Comparison of ENCODE assay signal across 9 mouse cellular contexts in genomic region chr14:122405897-122406540, GRCm38 (mm10). TPM values are rescaled to one million over a fixed set of nuclear protein-coding genes. Genes with fewer than 3 reads are reported as not detected.
DNase-seq lines count a peak whose midpoint lies in the region; TF ChIP-seq lines count a peak whose summit lies in the region.
"Had no signal": no experiment of that assay in that cellular context is flagged by ENCODE, and none has a peak within 500 bp of the region (broad histone marks: within the 10 kb centered on the region; RNA-seq: fewer than 3 reads in every experiment).

No protein-coding gene starts in this region.

- H3K4me3 ChIP-seq in layer of hippocampus, adult 2 months: peak overlapping the region; percentile 52
- peak overlapping the region; percentile 60 for H3K4me3 ChIP-seq in forebrain, embryonic 10.5 days
- H3K4me3 ChIP-seq in limb, embryonic 10.5 days: peak overlapping the region; percentile 60

- DNase-seq in layer of hippocampus, adult 2 months (ENCODE audit: low spot score in 2 of 2): no peak
- no peak for DNase-seq in layer of hippocampus, postnatal 14 days (ENCODE audit: low spot score in 2 of 2)
- peak; percentile 46 for DNase-seq in forebrain, embryonic 10.5 days (ENCODE audit: extremely low spot score, low spot score)
- peak; percentile 51 for DNase-seq in limb, embryonic 10.5 days (ENCODE audit: low spot score)
- peak; percentile 57 for DNase-seq in retina, embryonic 14.5 days (ENCODE audit: low spot score)
- no peak for DNase-seq in adipocyte (ENCODE audit: low spot score)
- DNase-seq in right cerebral cortex, postnatal 25 days: no peak
- no peak for DNase-seq in thymus, adult 18-20 months

- H3K9me3 ChIP-seq in forebrain, embryonic 10.5 days: no peaks in the 10 kb centered on the region
- H3K9me3 ChIP-seq in limb, embryonic 10.5 days (replicated peaks): no peaks in the 10 kb centered on the region

- peak; percentile 36; the same call in 1 of the 2 replicates for TF ChIP-seq CTCF in layer of hippocampus, adult 2 months (conservative IDR thresholded peaks at IDR 0.05)

- H3K36me3 ChIP-seq in forebrain, embryonic 10.5 days (replicated peaks): no peaks in the 10 kb centered on the region
- H3K36me3 ChIP-seq in limb, embryonic 10.5 days: no peaks in the 10 kb centered on the region

- peaks cover 67% of the 10 kb centered on the region for H3K4me1 ChIP-seq in forebrain, embryonic 10.5 days
- peaks cover 56% of the 10 kb centered on the region for H3K4me1 ChIP-seq in limb, embryonic 10.5 days

- H3K27me3 ChIP-seq in forebrain, embryonic 10.5 days (ENCODE audit: poor library complexity, severe bottlenecking): peaks cover 91% of the 10 kb centered on the region
- H3K27me3 ChIP-seq in limb, embryonic 10.5 days (ENCODE audit: low read depth, poor library complexity, severe bottlenecking): peaks cover 52% of the 10 kb centered on the region

- peak overlapping the region; percentile 70 for H3K27ac ChIP-seq in layer of hippocampus, adult 2 months
- H3K27ac ChIP-seq in forebrain, embryonic 10.5 days: peak overlapping the region; percentile 93
- H3K27ac ChIP-seq in limb, embryonic 10.5 days: peak overlapping the region; percentile 93

- WGBS in forebrain, embryonic 10.5 days: under 1% methylated on average over 18 of the region's 18 CpGs
- WGBS in limb, embryonic 10.5 days: under 1% methylated on average over 18 of the region's 18 CpGs

RNA-seq across cellular contexts. Expression of gene Gm5089, which starts 44.9 kb away (rescaled TPM):
- total RNA-seq in layer of hippocampus, adult 2 months (2021): under 1 TPM; 0.17 to 0.36 TPM
- under 1 TPM in 1 of 2 experiments, not detected in 1; 0.21 TPM for total RNA-seq in layer of hippocampus, postnatal 14 days (2021)
- 1.0 and 1.9 TPM in 2 replicates for polyA plus RNA-seq in forebrain, embryonic 10.5 days (2016; fragmentation: Nextera tagmentation; extraction: Ambion mirVana)
- polyA plus RNA-seq in limb, embryonic 10.5 days (2016; fragmentation: Nextera tagmentation; extraction: Ambion mirVana): 0.36 and 0.56 TPM in 2 replicates
- polyA plus RNA-seq: gonadal fat pad, adult 2 months had no signal

RNA-seq across cellular contexts. Expression of gene Zic5, which starts 59.5 kb away (rescaled TPM):
- total RNA-seq in layer of hippocampus, adult 2 months (2021): 1 to 10 TPM; 3.9 to 4.4 TPM
- total RNA-seq in layer of hippocampus, postnatal 14 days (2021): 1 to 10 TPM; 5.2 to 6.2 TPM
- polyA plus RNA-seq in forebrain, embryonic 10.5 days (2016; fragmentation: Nextera tagmentation; extraction: Ambion mirVana): 20.7 and 21.5 TPM in 2 replicates
- polyA plus RNA-seq in limb, embryonic 10.5 days (2016; fragmentation: Nextera tagmentation; extraction: Ambion mirVana): 13.8 and 14.9 TPM in 2 replicates
- polyA plus RNA-seq: gonadal fat pad, adult 2 months had no signal

Comparison
In these comparisons a context has a peak if more than half of its experiments do, and no peak if none do; other contexts are left out.
1. DNase-seq: peak in forebrain, embryonic 10.5 days (single experiment), limb, embryonic 10.5 days (single experiment) and retina, embryonic 14.5 days (single experiment); none in layer of hippocampus, adult 2 months (0 of 2), layer of hippocampus, postnatal 14 days (0 of 2), adipocyte (single experiment), right cerebral cortex, postnatal 25 days (single experiment) and thymus, adult 18-20 months (0 of 2).
2. Peak in every context shown above with its lines, with median percentiles within 50 percentile points of each other: H3K27ac ChIP-seq and H3K4me3 ChIP-seq.